Mouse (Mus musculus): Measurements from ENCODE around the gene Ccdc148. TPM values are rescaled to one million over a fixed set of nuclear protein-coding genes. Genes with fewer than 3 reads are reported as not detected.
A peak's percentile ranks its signal among the peaks of the same experiment; 100 is the strongest.

The Ccdc148 gene
- polyA plus RNA-seq, 1 experiment from 2014 or later: 4.8 TPM

DNA sequence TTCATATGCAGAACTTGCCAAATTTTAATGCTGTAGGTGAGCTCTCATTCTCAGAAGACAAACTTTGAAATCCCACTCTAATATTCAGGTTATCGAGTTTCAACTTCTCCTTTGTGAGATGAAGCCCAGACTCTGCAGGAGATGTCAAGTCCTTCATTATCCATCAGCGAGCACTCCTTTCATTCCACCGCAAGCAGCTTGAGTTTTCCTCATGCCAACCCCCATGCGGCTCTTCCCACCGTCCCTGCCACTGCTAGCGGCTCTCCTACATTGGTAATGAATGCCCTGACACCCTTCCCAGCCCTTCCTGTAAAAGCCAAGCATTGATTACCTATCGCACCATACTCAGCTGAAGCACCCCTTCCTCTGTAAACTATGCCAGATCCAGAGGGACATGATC lies 211.7 kb downstream of the Ccdc148 start:
- no peak for ATAC-seq
- ChIA-PET POLR2A (no interaction called here), CTCF (interaction anchor here (1.1 kb wide), 1 partner anchor 15 kb away, joined by 3 read pairs; no protein-coding TSS in a partner anchor)
- TF ChIP-seq CTCF (IDR thresholded peaks at IDR 0.05): no peak
- DNase-seq (ENCODE audit: low read depth, low spot score): no peak
- H3K27me3 ChIP-seq: no peaks in the 10 kb centered on the region
- in situ Hi-C loops (cut with MboI; ENCODE audit: low pct_unique_long_range_greater_than_20kb): no loop called here

DNA sequence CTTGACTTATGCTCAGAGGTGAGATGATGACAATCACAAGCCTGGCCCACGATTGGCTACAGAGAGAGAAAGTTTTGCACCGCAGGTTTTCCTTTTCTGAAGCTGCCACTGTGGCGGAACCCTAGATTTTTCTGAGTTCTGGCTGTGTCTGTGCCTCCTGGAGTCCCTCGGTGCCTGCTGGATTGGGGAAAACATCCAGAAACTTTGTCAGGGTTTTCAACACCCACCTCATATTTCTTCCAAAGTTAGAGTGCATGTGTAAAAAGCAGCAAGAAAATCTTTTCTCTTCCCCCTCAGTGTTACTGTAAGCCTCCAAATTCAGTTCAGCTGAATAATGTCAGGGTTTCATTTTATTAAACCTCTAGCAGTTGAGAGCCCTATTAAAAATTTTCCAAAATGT lies 219.1 kb downstream of the Ccdc148 start:
- no peak for DNase-seq (ENCODE audit: low read depth, low spot score)
- no peak for TF ChIP-seq CTCF (IDR thresholded peaks at IDR 0.05)
- POLR2A ChIA-PET: no interaction called here

DNA sequence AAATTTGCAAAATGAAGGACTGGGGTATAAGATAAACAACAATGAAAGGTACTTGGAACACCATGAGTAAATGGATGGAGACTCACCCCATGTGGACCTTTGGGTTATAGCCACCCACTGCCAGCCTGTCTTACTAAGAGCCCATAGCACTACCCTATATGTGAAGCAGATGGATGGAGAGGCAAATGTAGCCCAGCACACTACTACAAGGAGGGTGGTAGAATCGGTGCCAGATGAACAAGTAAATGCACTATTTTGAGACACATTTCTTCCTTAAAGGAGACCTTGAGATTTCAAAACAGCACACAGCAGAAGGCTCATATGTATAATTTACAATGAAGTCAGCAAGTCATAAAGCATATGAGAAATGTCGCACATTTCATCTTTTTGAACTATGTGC lies 234.9 kb downstream of the Ccdc148 start:
- DNase-seq (ENCODE audit: low read depth, low spot score): no peak
- CTCF ChIA-PET: interaction anchor here (0.8 to 1.1 kb wide), 2 partner anchors 9 to 18 kb away, joined by 3 to 4 read pairs; no protein-coding TSS in a partner anchor
- in situ Hi-C loops (cut with MboI; ENCODE audit: low pct_unique_long_range_greater_than_20kb): no loop called here

More for the DNA sequence above, 219.1 kb downstream of the Ccdc148 start:
- no peak for ATAC-seq
- H3K27me3 ChIP-seq: no peaks in the 10 kb centered on the region
- in situ Hi-C loops (cut with MboI; ENCODE audit: low pct_unique_long_range_greater_than_20kb): no loop called here
- CTCF ChIA-PET: interaction anchor here (1.3 kb wide), 1 partner anchor 13 kb away, joined by 3 read pairs; no protein-coding TSS in a partner anchor

DNA sequence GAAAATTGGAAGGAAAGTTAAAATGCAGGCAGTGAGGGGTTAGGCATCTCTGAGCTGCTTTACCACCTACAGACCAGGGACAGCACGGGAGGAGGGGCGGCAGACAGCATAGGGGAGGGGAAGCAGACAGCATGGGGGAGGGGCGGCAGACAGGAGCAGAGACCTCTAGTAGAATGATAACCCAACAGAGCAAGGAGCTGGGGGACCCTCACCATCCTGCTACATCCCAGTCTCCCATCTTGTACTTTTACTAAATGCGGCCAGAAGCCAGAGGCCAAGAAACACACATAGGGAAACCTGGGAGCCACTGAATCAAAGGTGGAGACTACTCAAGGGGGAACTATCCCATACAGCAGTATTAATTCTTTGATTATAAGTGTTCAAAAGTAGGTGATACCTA lies 242.1 kb downstream of the Ccdc148 start:
- POLR2A ChIA-PET: interaction anchor here (0.6 kb wide), 1 partner anchor 288 kb away, joined by 4 read pairs; no protein-coding TSS in a partner anchor
- CTCF ChIA-PET: interaction anchor here (1.0 kb wide), 1 partner anchor 8 kb away, joined by 3 read pairs; no protein-coding TSS in a partner anchor
- no peak for TF ChIP-seq CTCF (IDR thresholded peaks at IDR 0.05)
- DNase-seq (ENCODE audit: low read depth, low spot score) (no peak), ATAC-seq (no peak)
- in situ Hi-C loops (cut with MboI; ENCODE audit: low pct_unique_long_range_greater_than_20kb): no loop called here
- no peaks in the 10 kb centered on the region for H3K27me3 ChIP-seq

More for the DNA sequence above, 234.9 kb downstream of the Ccdc148 start:
- no peaks in the 10 kb centered on the region for H3K27me3 ChIP-seq
- POLR2A ChIA-PET: no interaction called here
- no peak for TF ChIP-seq CTCF (IDR thresholded peaks at IDR 0.05)
- ATAC-seq: no peak

DNA sequence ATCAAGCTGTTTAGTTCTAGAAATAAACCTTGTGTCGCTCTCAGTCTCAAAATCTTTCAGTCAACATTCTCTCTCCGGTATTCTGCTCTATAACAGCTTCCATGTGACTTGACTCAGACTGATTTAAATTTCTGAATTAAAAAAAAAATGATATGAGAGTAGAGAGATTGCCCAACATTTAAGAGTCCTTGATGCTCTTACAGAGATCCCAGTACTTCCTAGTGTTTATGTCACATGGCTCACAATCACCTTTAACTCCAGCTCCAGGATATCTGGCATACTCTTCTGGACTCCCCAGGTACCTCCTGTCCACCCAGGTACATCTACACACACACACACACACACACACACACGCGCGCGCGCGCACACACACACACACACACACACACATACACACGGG lies 248.1 kb downstream of the Ccdc148 start:
- DNase-seq (ENCODE audit: low read depth, low spot score) (no peak), ATAC-seq (no peak)
- no peaks in the 10 kb centered on the region for H3K27me3 ChIP-seq
- in situ Hi-C loops (cut with MboI; ENCODE audit: low pct_unique_long_range_greater_than_20kb): no loop called here
- no peak for TF ChIP-seq CTCF (IDR thresholded peaks at IDR 0.05)
- POLR2A ChIA-PET: no interaction called here
- CTCF ChIA-PET: no interaction called here

DNA sequence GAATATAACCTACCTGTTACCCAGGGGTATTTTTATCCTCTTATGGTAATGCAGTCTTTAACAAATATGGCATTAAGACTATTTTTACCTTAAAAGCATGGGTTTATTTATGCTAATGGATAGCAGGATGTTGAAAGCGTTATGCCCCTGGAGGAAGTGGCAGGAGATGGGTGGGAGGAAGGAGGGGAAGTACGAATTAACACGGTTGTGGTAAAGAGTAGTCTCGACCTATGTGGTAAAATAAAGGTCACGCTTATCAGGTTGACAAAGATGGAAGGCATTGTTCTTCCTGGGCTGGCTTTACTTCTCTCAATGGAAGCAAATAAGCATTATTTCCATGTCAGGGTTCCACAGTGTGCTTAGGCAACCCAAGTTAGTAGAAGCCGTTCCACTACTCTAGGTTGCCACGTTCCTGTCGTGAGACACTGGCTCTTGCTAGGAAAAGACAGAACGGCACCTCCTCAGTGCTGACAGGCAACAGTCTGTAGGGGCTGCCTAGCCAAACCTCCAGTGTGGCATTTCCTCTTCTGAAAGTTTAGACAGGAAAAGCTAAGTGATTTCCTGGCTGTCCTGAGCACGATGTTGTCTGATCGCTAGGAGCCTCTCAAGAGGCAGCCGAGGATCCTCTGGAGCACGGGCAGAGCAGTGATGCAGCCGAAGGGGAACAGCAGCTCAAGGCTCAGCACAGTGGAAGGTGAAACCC lies 253.5 kb downstream of the Ccdc148 start:
- ATAC-seq (no peak), DNase-seq (ENCODE audit: low read depth, low spot score) (no peak)
- ChIA-PET CTCF (no interaction called here), POLR2A (no interaction called here)
- no peaks in the 10 kb centered on the region for H3K27me3 ChIP-seq
- TF ChIP-seq CTCF (IDR thresholded peaks at IDR 0.05): no peak
- in situ Hi-C loops (cut with MboI; ENCODE audit: low pct_unique_long_range_greater_than_20kb): no loop called here

DNA sequence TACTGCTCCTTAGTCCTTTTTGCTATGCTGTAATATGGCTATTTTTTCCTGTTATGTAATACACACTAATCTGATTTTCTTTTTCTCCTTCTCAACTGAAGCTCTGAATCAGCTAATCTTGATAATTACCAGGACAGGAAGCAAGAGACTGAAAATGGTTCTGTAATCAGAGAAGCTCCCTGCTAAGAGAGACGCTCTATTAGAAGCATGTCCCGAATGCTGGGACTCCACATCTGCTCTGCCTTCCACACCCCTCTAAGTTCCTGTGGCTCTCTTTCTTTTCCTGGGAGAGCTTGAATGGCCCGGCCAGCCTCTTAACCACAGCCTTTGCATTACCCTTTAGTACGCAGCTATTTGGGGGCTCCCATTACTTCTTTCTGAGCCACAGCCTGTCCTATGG lies 255.4 kb downstream of the Ccdc148 start:
- no peaks in the 10 kb centered on the region for H3K27me3 ChIP-seq
- POLR2A ChIA-PET: no interaction called here
- TF ChIP-seq CTCF (IDR thresholded peaks at IDR 0.05): no peak
- CTCF ChIA-PET: interaction anchor here (1.0 to 1.3 kb wide), 2 partner anchors 12 to 13 kb away, joined by 3 read pairs; no protein-coding TSS in a partner anchor
- ATAC-seq (no peak), DNase-seq (ENCODE audit: low read depth, low spot score) (no peak)
- in situ Hi-C loops (cut with MboI; ENCODE audit: low pct_unique_long_range_greater_than_20kb): no loop called here

DNA sequence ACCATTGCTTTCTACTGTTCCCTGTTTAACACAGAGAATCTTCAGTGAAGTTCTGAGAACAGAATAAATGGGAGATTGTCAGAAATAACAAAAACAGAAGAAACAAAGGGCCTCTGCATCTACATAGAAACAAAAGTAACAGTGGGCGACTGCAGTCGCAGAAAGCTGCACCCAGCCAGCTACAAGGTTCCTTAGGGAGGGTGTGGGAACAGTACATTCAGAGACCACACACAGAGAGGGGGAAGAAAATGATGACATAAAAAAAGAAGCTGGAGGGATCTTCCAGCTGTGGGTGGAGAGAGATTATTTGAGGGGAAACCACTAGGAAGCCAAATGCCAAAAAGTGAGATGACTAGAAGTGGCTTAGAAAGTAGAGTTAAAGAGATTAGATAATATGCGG lies 280.6 kb downstream of the Ccdc148 start:
- no peaks in the 10 kb centered on the region for H3K27me3 ChIP-seq
- ATAC-seq (no peak), DNase-seq (ENCODE audit: low read depth, low spot score) (no peak)
- ChIA-PET POLR2A (no interaction called here), CTCF (interaction anchor here (1.3 to 1.6 kb wide), 3 partner anchors 9 to 13 kb away, joined by 3 to 6 read pairs (median 4); no protein-coding TSS in a partner anchor)
- TF ChIP-seq CTCF (IDR thresholded peaks at IDR 0.05): no peak
- in situ Hi-C loops (cut with MboI; ENCODE audit: low pct_unique_long_range_greater_than_20kb): no loop called here

DNA sequence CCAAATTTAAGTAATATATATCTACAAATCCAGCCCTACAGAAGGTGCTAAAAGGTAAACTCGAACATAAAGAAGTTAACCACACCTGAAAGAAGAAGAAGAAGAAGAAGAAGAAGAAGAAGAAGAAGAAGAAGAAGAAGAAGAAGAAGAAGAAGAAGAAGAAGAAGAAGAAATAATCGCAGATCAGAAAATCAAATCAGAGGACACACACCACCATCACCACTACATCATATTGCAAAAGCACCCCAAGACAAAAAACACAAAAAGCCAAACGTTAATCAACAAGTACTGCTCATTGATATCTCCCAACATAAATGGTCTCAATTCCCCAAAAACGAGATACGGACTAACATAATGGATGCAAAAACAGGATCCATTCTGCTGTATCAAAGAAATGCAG lies 301.3 kb downstream of the Ccdc148 start, which contains the start of gene Gm11099:
Gene Gm11099, plus strand, starts transcription at position 301 of the 400 bp plus-strand sequence.
- no peak for ATAC-seq
- H3K27me3 ChIP-seq: no peaks in the 10 kb centered on the region

DNA sequence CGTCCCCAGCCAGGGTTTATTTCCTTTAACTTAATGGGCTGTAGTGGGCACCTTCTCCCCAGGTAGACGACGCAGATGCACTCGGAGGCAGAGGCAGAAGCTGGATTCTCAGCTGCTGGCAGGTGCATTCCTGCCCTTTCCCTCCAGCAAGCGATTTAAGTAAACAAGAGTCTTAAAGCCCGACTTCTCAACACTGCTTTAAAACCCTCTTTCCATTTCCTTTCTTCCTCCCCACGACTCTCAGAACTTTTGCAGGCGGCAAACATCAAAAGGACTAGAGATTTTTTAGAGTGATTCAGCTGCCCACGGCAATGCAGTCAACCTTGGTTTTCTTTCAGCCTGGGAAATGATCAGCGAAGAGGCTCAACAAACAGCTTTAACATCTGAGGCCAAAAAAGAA lies 316.0 kb downstream of the Ccdc148 start:
- ChIA-PET CTCF (interaction anchor here (0.9 to 2.7 kb wide), 2 partner anchors 10 to 594 kb away, joined by 3 to 7 read pairs; no protein-coding TSS in a partner anchor), POLR2A (no interaction called here)
- no peak for TF ChIP-seq CTCF (IDR thresholded peaks at IDR 0.05)
- in situ Hi-C loops (cut with MboI; ENCODE audit: low pct_unique_long_range_greater_than_20kb): no loop called here
- ATAC-seq (peak; percentile 54), DNase-seq (ENCODE audit: low read depth, low spot score) (peak; percentile 77)
- H3K27me3 ChIP-seq: no peaks in the 10 kb centered on the region

More for the DNA sequence above, 301.3 kb downstream of the Ccdc148 start, which contains the start of gene Gm11099:
- DNase-seq (ENCODE audit: low read depth, low spot score): no peak
- ChIA-PET POLR2A (no interaction called here), CTCF (no interaction called here)
- in situ Hi-C loops (cut with MboI; ENCODE audit: low pct_unique_long_range_greater_than_20kb): no loop called here
- TF ChIP-seq CTCF (IDR thresholded peaks at IDR 0.05): no peak

DNA sequence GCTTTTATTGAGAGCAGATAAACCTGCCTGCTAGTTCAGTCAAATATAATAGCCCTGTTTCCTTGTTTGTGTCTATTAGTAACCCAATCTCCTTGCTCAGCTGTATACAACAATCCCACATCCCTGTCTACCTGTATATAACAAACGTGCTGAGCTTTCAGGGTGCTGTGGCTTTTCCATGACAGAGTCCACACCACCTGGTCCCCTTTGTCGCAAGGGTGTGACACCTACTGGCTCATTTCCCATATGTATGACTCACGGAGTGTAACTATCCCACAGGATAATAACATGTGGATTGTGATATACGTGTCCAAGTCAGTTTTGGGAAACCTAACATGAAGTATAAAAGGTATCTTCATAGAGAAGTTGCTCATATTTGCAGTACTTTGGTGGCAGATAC lies 318.0 kb downstream of the Ccdc148 start:
- ATAC-seq: no peak
- ChIA-PET CTCF (interaction anchor here (1.1 to 2.1 kb wide), 3 partner anchors 12 to 156 kb away, joined by 3 to 5 read pairs (median 4); no protein-coding TSS in a partner anchor), POLR2A (interaction anchor here (0.5 kb wide), 1 partner anchor 29 kb away, joined by 3 read pairs; no protein-coding TSS in a partner anchor)

More for the DNA sequence above, 318.0 kb downstream of the Ccdc148 start:
- in situ Hi-C loops (cut with MboI; ENCODE audit: low pct_unique_long_range_greater_than_20kb): no loop called here
- DNase-seq (ENCODE audit: low read depth, low spot score): no peak
- H3K27me3 ChIP-seq: no peaks in the 10 kb centered on the region
- TF ChIP-seq CTCF (IDR thresholded peaks at IDR 0.05): no peak

All from Patski (cell line).